Mouse (Mus musculus) testis, adult 2 months (tissue): ENCODE measurements at regions not wholly inside any gene's neighbourhood (a gene's known extent, or its start where the extent isn't known, plus 50 kb on each side); places are given as distances from the start of the nearest gene placed in this dataset.

Source experiments
- H3K27ac ChIP-seq: fragments of 200-500 bp; 2 replicates; pipeline ENCODE4 v1.5.1; 2012; ENCODE audit warnings: low read depth, low read length; ENCODE audit not compliant: control insufficient read depth, insufficient read depth
- H3K27me3 ChIP-seq: fragments of 200-500 bp; 2 replicates; pipeline ENCODE4 v1.6.1; 2012; ENCODE audit warnings: mild to moderate bottlenecking, low read length, moderate library complexity; ENCODE audit not compliant: control insufficient read depth, insufficient read depth
- H3K36me3 ChIP-seq: fragments of 200-500 bp; 2 replicates; pipeline ENCODE4 v1.6.1; 2012; ENCODE audit warnings: mild to moderate bottlenecking, low read length; ENCODE audit not compliant: control insufficient read depth, insufficient read depth
- H3K4me1 ChIP-seq: fragments of 200-500 bp; 2 replicates; pipeline ENCODE4 v1.6.1; 2012; ENCODE audit warnings: low read length; ENCODE audit not compliant: control insufficient read depth, insufficient read depth
- H3K4me3 ChIP-seq: fragments of 200-500 bp; 2 replicates; pipeline ENCODE4 v1.5.1; 2012; ENCODE audit warnings: low read depth, mild to moderate bottlenecking, low read length, moderate library complexity, mixed read lengths; ENCODE audit not compliant: control insufficient read depth
- CTCF ChIP-seq: fragments of 200-500 bp; IDR thresholded peaks from 2 replicates; pipeline ENCODE4 v1.5.1; 2012; ENCODE audit warnings: low read depth, mild to moderate bottlenecking, inconsistent platforms, low read length, moderate library complexity; ENCODE audit not compliant: control insufficient read depth, insufficient read depth, insufficient replicate concordance
- POLR2A ChIP-seq: fragments of 200-500 bp; IDR thresholded peaks from 2 replicates; pipeline ENCODE4 v1.6.1; 2012; ENCODE audit warnings: low read depth, mild to moderate bottlenecking, inconsistent platforms, low read length, moderate library complexity; ENCODE audit not compliant: control insufficient read depth

GRCm38 (mm10) chr7:37421704-37422103 lies 351.7 kb downstream of the Zfp536 start:
- no peaks in the 10 kb centered on the region for H3K27me3 ChIP-seq
- H3K4me3 ChIP-seq = no peak overlapping the region
- H3K27ac ChIP-seq = no peak overlapping the region
- TF ChIP-seq POLR2A = no peak
- no peak for TF ChIP-seq CTCF
- no peaks in the 10 kb centered on the region for H3K4me1 ChIP-seq
- no peaks in the 10 kb centered on the region for H3K36me3 ChIP-seq
